Mouse (Mus musculus) thymus, adult 2 months (tissue): Measurements from ENCODE around the gene Pth.

Experiments used
- CTCF ChIP-seq: fragments of 200-500 bp; IDR thresholded peaks from 2 replicates; pipeline ENCODE4 v1.5.1; 2012; ENCODE audit warnings: mild to moderate bottlenecking, control low read depth, low read length, moderate library complexity, borderline replicate concordance; ENCODE audit not compliant: control insufficient read depth, poor library complexity, insufficient read depth; ENCODE audit errors: extremely low read depth
- POLR2A ChIP-seq: fragments of 200-500 bp; IDR thresholded peaks from 2 replicates; pipeline ENCODE4 v1.6.1; 2012; ENCODE audit warnings: mild to moderate bottlenecking, low read length, control low read depth, moderate library complexity; ENCODE audit not compliant: control insufficient read depth, poor library complexity, insufficient read depth; ENCODE audit errors: extremely low read depth

GRCm38 (mm10) chr7:113349089-113349488 lies 39.3 kb downstream of the Pth start:
- TF ChIP-seq POLR2A (no peak), CTCF (no peak)
